Mouse (Mus musculus): ENCODE measurements around the gene Tiam1.

Gene Tiam1

DNA sequence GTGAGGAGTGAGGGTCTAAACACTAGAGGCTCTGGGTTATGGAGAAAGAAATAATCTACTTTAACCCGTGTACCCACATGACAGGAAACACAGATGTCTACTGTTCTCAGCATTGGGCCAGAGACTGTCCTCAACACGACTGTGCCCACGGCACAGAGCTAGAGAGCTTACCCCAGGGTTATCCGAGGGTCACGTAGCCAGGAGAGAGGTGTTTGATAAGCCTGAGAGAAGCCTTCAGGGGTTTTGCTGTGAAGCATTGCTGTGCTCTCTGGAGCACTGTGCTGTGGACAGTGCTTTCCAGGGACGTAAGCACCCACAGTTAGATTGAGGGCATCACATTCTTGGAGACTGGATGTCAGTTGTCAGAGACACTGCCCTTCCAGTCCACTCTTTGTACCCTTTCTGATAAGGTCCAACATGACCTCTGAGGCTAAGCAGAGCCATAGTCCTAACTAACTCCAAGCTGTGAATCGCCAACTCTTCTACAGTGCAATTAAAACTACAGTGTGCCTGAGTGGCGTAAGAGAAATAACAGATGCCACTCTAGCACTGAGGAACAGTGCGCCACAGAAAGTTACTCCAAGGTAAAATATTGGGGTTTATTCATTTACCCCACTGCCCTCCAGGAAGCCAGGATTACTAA is 353.7 kb downstream of the Tiam1 start:
- WGBS: 77% methylated on average over 9 of the region's 9 CpGs

DNA sequence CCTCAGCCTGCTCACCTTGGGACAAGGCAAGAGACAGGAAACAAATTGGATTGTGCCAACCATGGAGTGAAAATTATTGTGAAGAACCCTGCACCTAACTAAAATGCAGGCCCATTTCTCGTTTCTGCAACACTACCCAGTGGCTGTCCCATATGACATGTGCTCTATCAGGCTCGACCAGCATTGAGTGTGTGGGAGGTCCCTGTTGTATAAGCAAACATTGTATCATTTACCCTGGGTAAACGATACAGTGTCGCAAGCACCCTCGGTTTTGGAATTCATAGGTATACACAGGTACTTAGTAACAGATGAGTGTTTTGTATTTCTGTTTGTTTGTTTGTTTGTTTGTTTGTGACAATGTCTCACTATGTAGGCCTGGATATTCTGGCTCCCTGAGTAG is 357.8 kb downstream of the Tiam1 start:
- WGBS: 80% methylated on average over 5 of the region's 5 CpGs

DNA sequence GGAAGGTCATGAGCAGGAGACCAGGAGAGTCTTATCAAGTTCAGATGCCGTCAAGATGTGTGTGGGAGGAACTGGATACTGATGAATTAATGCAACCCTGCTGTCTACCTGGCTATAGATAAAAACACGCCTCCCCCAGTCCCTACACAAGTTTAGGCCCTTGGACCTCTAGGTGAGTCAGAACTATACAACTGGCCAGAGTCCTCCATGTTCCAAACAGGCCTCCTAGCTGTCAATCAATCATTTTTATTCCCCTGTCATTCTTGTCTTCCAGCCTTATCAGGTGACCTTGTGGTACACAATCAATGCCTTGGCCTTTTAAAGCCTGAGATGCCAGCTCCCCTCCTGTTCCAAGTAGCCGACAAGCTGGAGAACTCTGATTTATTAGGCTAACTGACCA is 363.9 kb downstream of the Tiam1 start:
- 89% methylated on average over 3 of the region's 3 CpGs for WGBS

DNA sequence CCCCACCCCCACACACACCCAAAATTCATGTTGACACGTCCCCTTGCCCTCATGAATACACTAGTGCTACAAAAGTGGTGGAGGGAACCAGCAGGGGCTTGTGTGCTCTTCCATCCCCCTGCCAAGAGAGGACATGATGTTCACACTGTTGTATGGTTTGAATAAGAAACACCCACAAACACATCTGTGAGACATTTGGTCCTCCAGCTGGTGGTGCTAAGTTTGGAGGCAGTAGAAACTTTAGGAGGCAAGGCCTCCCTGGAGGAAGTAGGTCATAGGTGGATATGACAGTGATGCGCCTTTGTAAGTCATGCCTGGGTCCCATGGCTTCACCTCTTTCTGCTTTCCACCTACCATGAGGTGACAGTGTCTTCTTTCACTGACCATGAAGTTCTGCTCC is 366.1 kb downstream of the Tiam1 start:
- WGBS: 65% methylated on average over 2 of the region's 2 CpGs

DNA sequence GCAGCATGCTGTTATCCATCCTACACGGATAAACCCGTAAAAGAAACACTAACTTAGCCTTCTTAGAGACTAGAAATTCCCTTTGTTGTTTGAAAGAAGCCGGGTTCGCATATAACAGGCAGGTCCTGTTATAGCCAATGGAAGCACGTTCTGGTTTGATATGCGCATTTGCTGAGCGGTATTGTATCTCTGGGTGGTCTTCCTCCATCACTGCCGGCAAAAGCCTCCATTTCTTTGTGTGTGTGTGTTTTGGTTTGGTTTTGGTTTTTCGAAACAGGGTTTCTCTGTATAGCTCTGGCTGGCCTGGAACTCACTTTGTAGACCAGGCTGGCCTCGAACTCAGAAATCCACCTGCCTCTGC is 369.0 kb downstream of the Tiam1 start:
- 16% methylated on average over 10 of the region's 10 CpGs for WGBS

DNA sequence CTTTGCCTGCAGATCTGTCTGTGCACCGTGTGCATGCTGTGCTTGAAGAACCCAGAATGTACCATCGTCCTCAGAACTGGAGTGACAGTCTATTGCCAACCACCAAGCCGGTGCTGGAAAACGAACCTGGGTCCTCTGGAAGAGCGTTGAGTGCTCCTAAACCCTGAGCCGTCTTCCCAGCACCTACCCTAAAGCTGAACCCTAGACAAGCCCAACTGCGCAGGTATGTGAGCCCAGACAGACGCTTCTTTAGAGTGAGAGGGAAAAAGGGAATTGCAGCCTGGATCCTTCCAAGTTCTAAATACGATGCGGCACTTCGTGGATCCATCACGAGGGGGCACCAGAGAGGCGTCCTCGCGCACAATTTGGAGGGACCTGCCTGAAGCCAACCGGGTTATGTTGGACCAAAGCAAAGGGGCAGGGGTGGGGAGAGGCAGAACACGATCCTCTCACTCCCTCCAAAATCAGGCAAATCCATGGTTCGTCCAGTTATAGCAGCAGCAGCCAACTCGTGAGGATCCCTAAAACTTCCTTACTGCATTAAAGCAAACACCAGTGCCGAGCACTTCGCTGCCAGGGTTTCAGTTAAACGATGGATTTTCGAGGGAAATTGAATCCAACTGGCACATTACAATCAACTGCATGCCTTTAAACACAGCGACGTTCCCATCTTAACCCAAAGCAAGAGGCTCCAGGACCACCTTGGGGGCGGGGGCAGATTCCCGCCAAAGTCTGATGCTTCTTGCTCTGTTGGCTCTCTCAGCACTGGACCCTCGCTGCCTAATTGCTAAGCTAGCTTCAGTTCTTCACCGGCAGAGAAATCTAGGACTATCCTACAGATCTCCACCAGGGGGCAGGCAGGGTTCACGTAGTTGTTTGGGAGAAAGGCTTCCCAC is 369.7 kb downstream of the Tiam1 start:
- WGBS: 6% methylated on average over 30 of the region's 30 CpGs

DNA sequence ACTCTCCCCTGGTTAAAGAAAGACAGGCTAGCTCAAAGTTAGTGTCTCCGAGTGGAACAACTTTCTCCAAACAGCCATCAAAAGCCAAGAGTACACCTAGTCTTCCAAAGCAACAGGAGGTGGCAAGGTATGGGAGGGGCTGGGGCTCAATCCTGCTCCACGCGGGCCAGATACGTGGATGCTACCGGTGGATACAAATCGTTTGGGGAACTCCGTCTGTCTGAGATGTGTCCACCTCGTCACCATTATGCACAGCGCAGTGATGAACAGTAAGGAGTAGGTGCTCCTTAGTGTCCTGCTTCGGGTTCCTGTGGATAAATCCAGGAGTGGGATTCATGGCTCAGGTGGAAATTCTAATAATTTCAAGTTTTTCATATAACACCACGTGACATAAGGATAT is 377.6 kb downstream of the Tiam1 start:
- 82% methylated on average over 11 of the region's 11 CpGs for whole genome bisulfite sequencing

DNA sequence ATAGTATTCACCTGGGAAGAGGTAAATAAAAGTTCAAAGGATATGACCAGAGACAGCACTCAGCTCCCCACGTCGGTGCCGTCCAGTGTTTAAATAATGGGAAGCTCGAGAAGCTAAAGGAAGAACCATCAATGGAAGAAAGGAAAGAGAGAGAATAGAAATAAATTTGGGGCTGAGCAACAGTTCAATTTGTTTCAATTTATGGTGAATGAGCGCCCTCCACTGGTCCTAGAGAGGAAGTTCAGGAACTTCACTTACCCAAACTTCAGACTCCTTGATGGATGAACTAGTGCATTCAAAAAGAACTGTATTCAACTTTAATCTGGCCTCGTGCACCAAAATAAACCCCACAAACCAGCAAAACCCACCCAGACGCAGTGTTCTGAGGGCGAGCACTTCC is 378.1 kb downstream of the Tiam1 start:
- 4% methylated on average over 8 of the region's 8 CpGs for WGBS

DNA sequence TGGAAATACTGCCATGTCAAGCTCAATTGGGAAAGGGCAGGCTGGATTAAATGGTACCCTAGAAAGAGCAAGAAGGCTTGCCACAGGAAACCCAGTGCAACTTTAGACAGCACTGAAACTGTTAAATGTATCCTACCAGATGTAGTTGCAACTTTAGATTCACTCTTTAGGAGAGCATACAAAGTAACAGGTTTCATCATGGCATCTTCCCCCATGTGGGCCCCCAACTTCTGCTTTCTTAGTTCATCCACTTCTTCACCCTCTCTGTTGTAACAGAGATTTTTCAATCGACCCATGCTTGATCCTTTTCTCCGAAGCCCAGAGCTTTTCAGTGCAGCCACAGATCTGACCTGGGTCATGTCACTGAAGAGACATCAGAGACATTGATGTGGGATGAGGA is 379.8 kb downstream of the Tiam1 start:
- 90% methylated on average over 2 of the region's 2 CpGs for WGBS

DNA sequence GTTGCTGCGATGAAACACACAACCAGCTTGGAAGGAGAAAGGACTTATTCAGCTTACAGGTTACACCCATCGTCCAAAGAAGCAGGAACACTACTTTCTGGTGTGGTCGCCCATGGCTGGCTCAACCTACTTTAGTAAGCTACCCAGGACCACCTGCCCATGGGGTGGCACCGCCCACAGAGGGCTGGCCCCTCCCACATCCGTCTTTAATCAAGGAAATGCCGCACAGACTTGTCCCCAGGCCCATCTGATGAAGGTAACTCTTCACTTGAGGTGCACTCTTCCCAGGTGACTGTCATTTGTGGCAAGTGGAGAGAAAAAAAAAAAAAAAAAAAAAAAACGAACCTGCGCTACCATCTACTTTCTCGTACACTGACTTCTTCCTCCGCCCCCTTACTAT is 381.0 kb downstream of the Tiam1 start:
- WGBS: 66% methylated on average over 10 of the region's 10 CpGs

DNA sequence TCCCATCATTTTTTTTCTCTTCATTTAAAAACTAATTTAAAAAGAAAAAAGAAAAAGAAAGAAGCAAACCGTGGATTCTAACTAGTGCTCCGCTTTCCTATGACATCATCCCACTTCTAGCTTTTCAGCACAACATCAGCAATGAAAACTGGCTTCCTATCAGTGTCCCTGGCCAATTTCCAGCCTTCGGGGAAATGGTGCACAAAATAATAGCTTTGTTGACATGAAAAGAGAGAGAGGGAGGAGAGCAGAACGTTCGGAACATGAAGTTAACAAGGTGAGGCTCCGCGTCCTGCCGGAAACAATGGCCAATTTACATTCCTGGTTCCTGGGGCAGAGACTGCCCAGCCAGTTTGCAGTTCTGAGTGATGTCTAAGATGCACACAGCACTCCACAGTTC is 381.5 kb downstream of the Tiam1 start:
- 35% methylated on average over 8 of the region's 8 CpGs for WGBS

DNA sequence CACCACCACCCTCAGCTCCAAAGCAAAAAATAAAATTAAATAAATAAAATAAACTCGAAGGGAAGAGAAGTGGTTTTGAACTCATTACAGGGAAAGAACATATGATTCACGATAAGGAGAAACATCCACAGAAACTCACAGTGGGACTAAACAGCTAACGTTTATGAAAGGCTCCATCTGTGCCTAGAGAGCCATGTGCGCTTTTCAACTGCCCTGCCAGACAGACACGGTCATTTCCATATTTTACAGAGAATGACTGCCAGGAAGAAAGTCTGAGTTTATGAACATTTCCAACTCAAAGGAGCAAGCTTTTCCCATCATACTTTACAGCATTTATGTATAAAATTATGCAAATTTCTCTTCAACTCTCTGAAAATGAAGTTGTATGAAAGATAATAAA is 386.2 kb downstream of the Tiam1 start:
- WGBS: 35% methylated on average over 5 of the region's 5 CpGs

DNA sequence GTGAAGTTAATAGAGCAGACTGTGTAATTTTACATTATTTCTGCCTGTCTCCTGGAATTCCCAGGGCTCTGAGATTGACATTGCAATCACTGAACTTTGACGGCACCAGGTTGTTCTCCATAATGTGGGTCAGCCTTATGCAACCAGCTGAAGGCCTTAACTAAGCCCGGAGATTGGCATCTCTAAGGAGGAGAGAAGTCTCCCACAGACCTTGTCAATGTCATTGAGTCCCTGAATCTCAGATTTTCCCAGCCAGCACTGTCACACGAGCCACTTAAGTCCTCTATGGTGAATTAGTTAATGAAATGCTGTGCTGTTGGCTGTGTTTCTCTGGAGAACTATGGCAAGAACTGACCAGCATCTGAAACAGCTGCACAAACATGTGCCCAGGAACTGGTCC is 388.9 kb downstream of the Tiam1 start:
- 79% methylated on average over 3 of the region's 3 CpGs for WGBS

DNA sequence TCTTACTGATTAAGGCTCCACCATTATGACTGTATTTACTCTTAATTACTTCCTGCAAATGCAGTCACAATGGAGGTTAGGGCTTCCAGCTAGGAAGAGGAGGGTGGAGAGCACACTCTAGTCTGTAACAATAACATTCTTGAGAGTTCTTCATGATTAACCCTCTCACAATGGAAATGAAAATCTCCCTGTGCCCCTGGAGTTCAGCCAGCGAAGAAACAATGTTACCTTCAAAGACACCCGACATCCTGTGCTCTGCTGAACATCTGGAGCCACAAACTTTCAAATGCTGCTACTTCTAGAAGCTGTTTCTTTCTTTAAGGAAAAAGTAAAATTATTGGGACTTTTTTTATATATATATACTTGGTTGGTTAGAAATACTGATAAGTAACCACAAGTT is 395.7 kb downstream of the Tiam1 start:
- WGBS: 59% methylated on average over 2 of the region's 2 CpGs

DNA sequence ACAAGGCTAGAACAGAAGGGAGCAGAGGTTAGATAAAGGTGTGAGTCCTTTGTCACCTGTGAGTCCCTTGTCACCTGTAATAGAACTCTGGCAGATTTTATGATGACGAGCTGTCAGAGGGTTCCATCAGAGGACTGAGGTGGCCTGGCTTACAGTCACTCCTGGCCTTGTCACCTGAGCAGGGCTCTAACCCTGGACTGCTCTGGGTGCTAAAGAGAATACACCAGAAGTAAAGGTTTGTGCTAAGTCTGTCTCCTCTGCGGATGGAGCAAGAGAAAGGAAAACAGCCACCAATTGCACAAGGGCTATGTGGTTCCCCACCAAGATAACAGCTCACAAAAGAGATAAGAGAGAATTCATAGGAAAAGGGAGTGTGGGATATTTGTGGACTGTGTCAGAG is 404.0 kb downstream of the Tiam1 start:
- 86% methylated on average over 2 of the region's 2 CpGs for WGBS

DNA sequence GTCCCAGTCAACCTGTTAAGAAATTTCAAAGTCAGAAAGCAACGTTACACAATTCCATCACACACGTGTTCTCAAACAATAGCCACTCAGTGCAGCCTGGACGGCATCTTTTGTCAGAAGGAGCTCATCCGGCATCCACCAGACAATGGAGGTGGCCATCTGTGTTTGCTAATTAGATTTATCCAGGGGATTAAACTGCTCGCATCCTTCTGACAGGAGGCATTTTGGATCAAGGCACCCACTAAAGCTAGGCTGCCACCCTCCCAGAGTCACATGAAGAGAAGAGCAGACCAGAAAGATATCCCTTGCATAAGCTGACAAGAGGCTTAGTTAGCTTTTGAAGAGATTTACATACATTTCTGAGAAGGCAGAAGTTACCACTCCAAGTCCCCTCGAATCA is 404.6 kb downstream of the Tiam1 start:
- WGBS: 33% methylated on average over 6 of the region's 6 CpGs

Measured in cerebral cortex, adult 2 months (tissue).